Mouse (Mus musculus): ENCODE measurements around the gene Prss34. TPM values are rescaled to one million over a fixed set of nuclear protein-coding genes. Genes with fewer than 3 reads are reported as not detected.

The Prss34 gene
- polyA plus RNA-seq (2015; fragmentation: Nextera tagmentation; extraction: Ambion mirVana): 0.73 and 0.98 TPM in 2 replicates

DNA sequence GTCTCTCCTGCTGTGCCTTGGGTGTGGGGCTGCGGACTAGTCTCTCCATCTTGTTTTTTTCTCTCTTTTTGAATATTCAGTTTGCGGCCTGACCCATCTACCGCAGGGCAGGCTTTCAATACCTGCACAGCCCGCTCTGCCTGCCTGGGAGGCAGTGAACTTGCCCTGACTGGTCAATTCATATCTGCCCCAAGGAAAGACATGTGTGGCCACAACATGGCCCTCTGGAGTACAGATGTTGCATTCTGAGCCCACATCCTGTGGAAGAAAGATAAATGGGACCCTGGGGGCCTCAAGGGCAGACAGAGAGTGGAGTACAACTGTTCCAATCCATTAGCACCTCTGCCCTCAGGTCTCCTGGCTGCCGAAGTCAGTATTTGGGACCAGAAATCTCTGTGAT, at the start of gene Prss34:
Gene Prss34, plus strand, starts transcription at position 301 of the 400 bp plus-strand sequence.
- H3K4me1 ChIP-seq (replicated peaks): no peaks in the 10 kb centered on the region
- H3K4me3 ChIP-seq: no peak within 1 kb of the TSS
- H3K9ac ChIP-seq: no peak within 1 kb of the TSS
- peaks cover 23% of the 10 kb centered on the region; the same call in 1 of the 2 replicates for H3K27me3 ChIP-seq
- no peak within 1 kb of the TSS for H3K27ac ChIP-seq
- H3K36me3 ChIP-seq: no peaks in the 10 kb centered on the region
- H3K9me3 ChIP-seq (replicated peaks): no peaks in the 10 kb centered on the region
- 72% methylated on average over 5 of the region's 5 CpGs for WGBS
- no peak within 1 kb of the TSS for H3K4me2 ChIP-seq
- no peak for ATAC-seq (replicated peaks; ENCODE audit: insufficient number of reproducible peaks, insufficient read depth, low FRiP score, low read depth)

DNA sequence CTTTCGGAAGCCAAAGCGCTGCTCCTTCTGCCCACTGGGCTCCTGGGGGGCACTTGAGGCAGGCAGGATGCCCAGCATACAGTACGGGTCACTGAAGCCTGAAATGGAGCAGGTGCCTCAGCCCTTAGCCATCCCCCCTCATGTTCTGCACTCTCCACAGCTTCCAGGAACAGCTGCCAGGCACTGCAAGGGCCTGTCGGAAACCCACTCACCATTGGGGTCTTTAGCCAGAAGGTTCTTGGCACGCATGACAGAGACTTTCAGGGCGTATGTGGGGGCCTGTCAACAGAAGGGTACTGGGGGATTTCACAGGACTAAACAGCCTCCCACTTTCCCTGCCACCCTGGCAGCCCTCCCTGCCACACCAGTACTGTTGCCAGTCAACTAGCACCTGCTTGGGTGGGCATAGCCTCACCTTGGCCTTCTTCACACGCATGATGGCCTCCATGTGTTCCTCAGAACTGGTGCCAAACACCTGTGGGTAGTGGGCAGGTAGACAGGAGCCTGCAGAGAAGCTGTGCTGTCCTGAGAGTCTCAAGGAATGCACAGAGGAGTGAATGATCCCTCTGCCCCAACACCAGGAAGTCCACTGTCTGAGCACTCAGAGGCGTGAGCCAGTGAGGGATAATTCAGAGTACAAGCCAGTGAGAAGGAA, 47.9 kb upstream of the Prss34 start:
- no peak for ATAC-seq (replicated peaks; ENCODE audit: insufficient number of reproducible peaks, insufficient read depth, low FRiP score, low read depth)
- Histone ChIP-seq H3K27ac (no peak overlapping the region), H3K4me2 (no peak overlapping the region), H3K4me1 (replicated peaks) (no peaks in the 10 kb centered on the region), H3K36me3 (no peaks in the 10 kb centered on the region), H3K9ac (no peak overlapping the region), H3K9me3 (replicated peaks) (no peaks in the 10 kb centered on the region), H3K4me3 (no peak overlapping the region), H3K27me3 (peaks cover 60% of the 10 kb centered on the region)
- WGBS: 72% methylated on average over 8 of the region's 8 CpGs

GRCm38 (mm10) chr17:25252643-25253042, 45.6 kb upstream of the Prss34 start:
- H3K4me3 ChIP-seq: no peak overlapping the region
- no peak overlapping the region for H3K4me2 ChIP-seq
- ATAC-seq (replicated peaks; ENCODE audit: insufficient number of reproducible peaks, insufficient read depth, low FRiP score, low read depth): no peak
- H3K36me3 ChIP-seq: no peaks in the 10 kb centered on the region
- no peaks in the 10 kb centered on the region for H3K9me3 ChIP-seq (replicated peaks)
- H3K27ac ChIP-seq: no peak overlapping the region
- 37% methylated on average over 3 of the region's 3 CpGs for WGBS
- peaks cover 72% of the 10 kb centered on the region for H3K27me3 ChIP-seq
- no peak overlapping the region for H3K9ac ChIP-seq
- H3K4me1 ChIP-seq (replicated peaks): peaks cover 13% of the 10 kb centered on the region

GRCm38 (mm10) chr17:25253760-25254159, 44.4 kb upstream of the Prss34 start:
- Histone ChIP-seq H3K4me2 (no peak overlapping the region), H3K9ac (no peak overlapping the region), H3K4me3 (no peak overlapping the region), H3K4me1 (replicated peaks) (peaks cover 13% of the 10 kb centered on the region), H3K9me3 (replicated peaks) (no peaks in the 10 kb centered on the region), H3K27me3 (peaks cover 63% of the 10 kb centered on the region), H3K36me3 (no peaks in the 10 kb centered on the region), H3K27ac (no peak overlapping the region)
- 38% methylated on average over 10 of the region's 10 CpGs for WGBS
- no peak for ATAC-seq (replicated peaks; ENCODE audit: insufficient number of reproducible peaks, insufficient read depth, low FRiP score, low read depth)

DNA sequence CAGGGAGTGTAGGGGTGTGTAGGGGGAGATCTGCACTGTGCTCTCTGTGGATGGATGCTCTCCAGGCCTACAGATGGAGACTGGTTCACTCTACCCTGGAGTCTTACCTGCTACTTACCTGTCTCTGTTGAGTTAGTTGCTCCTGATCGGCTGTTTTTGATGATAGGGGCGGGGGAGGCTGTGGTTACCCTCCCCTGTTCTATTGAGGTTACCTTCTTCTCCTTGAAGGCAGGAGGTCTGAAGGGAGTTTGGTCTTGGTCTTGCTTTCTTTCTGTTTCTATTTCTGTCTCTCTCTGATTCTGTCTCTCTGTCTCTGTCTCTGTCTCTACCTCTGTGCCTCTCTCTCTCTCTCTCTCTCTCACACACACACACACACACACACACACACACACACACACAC, 43.1 kb upstream of the Prss34 start:
- WGBS: 72% methylated on average over 2 of the region's 2 CpGs
- no peak for ATAC-seq (replicated peaks; ENCODE audit: insufficient number of reproducible peaks, insufficient read depth, low FRiP score, low read depth)
- Histone ChIP-seq H3K4me1 (replicated peaks) (peaks cover 13% of the 10 kb centered on the region), H3K27me3 (peaks cover 57% of the 10 kb centered on the region), H3K9ac (no peak overlapping the region), H3K4me2 (no peak overlapping the region), H3K27ac (no peak overlapping the region), H3K4me3 (no peak overlapping the region), H3K9me3 (replicated peaks) (no peaks in the 10 kb centered on the region), H3K36me3 (peaks cover 8% of the 10 kb centered on the region)

GRCm38 (mm10) chr17:25256140-25256754, 41.9 kb upstream of the Prss34 start, which contains the start of gene Baiap3:
Baiap3 (minus strand) TSS chr17:25256364.
- ATAC-seq (replicated peaks; ENCODE audit: insufficient number of reproducible peaks, insufficient read depth, low FRiP score, low read depth): 0 out of 2 replicates have a peak, but pooled peaks have one; percentile 34
- WGBS: 3% methylated on average over 35 of the region's 35 CpGs
- peak within 1 kb of the TSS; percentile 70 for H3K4me2 ChIP-seq
- H3K27ac ChIP-seq: no peak within 1 kb of the TSS
- peaks cover 13% of the 10 kb centered on the region for H3K4me1 ChIP-seq (replicated peaks)
- peaks cover 51% of the 10 kb centered on the region for H3K27me3 ChIP-seq
- no peaks in the 10 kb centered on the region for H3K9me3 ChIP-seq (replicated peaks)
- peak within 1 kb of the TSS; percentile 40 for H3K9ac ChIP-seq
- H3K36me3 ChIP-seq: peaks cover 10% of the 10 kb centered on the region
- peak within 1 kb of the TSS; percentile 41 for H3K4me3 ChIP-seq

DNA sequence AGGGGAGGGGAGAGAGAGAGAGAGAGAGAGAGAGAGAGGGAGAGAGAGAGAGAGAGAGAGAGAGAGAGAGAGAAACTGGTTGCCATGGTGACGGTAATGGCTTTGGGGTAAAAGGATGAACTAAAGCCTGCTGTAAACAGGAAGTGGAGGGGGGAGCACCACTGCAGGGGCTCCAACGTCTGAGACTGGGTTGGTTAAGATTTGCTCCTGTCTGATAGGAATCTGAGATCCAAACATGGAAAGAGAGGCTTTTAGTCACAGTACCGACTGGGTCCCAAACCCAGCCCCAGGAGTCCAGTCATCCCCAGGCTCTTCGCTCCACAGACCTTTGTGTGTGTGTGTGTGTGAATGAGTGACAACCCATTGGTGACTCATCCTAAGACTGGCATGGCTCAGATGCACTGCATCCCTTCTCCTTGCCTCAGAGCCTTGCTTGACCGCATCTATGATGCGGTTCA, 40.4 kb upstream of the Prss34 start:
- Histone ChIP-seq H3K4me2 (no peak overlapping the region), H3K27me3 (peaks cover 38% of the 10 kb centered on the region), H3K27ac (no peak overlapping the region), H3K4me3 (no peak overlapping the region), H3K36me3 (peaks cover 16% of the 10 kb centered on the region), H3K9ac (no peak overlapping the region), H3K9me3 (replicated peaks) (no peaks in the 10 kb centered on the region), H3K4me1 (replicated peaks) (peaks cover 13% of the 10 kb centered on the region)
- ATAC-seq (replicated peaks; ENCODE audit: insufficient number of reproducible peaks, insufficient read depth, low FRiP score, low read depth): no peak
- 50% methylated on average over 6 of the region's 6 CpGs for WGBS

GRCm38 (mm10) chr17:25264453-25264852, 33.7 kb upstream of the Prss34 start:
- H3K4me2 ChIP-seq: no peak overlapping the region
- no peaks in the 10 kb centered on the region for H3K27me3 ChIP-seq
- H3K9ac ChIP-seq: no peak overlapping the region
- no peak overlapping the region for H3K4me3 ChIP-seq
- H3K4me1 ChIP-seq (replicated peaks): peaks cover under 1% of the 10 kb centered on the region
- H3K9me3 ChIP-seq (replicated peaks): no peaks in the 10 kb centered on the region
- WGBS: 53% methylated on average over 3 of the region's 3 CpGs
- no peak overlapping the region for H3K27ac ChIP-seq
- ATAC-seq (replicated peaks; ENCODE audit: insufficient number of reproducible peaks, insufficient read depth, low FRiP score, low read depth): no peak
- H3K36me3 ChIP-seq: peaks cover 80% of the 10 kb centered on the region

DNA sequence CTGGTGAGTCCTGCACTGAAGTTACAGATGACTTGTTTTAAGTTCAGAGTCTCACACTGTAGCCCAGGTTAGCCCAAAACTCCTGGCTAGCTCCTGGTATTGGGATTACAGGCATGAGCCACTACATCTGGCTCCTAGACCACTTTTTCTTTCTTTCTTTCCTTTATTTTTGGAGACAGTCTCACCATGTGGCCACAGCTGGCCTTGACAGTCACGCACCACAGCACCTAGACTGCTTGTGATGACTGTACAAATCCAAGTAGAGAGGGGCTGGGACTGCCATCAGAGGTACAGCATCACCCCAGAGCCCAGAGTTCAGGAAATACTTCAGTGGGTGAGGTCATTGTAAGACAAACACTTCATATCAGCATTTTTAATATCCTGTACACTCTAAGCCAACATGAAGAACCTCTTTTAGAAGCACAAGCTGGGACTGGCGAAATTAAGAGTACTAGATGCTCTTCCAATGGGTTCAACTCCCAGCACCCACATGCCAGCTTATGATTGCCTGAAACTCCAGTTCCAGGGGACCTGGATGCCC, 27.3 kb upstream of the Prss34 start:
- Histone ChIP-seq H3K4me1 (replicated peaks) (peaks cover 34% of the 10 kb centered on the region), H3K4me2 (peak overlapping the region; percentile 85), H3K36me3 (peaks cover 37% of the 10 kb centered on the region), H3K4me3 (peak overlapping the region; percentile 75; the same call in 1 of the 2 replicates), H3K27me3 (no peaks in the 10 kb centered on the region), H3K9me3 (replicated peaks) (no peaks in the 10 kb centered on the region), H3K27ac (no peak overlapping the region), H3K9ac (no peak overlapping the region)
- WGBS: 59% methylated on average over 2 of the region's 2 CpGs
- no peak for ATAC-seq (replicated peaks; ENCODE audit: insufficient number of reproducible peaks, insufficient read depth, low FRiP score, low read depth)

GRCm38 (mm10) chr17:25272326-25272725, 25.9 kb upstream of the Prss34 start:
- H3K9ac ChIP-seq: peak overlapping the region; percentile 94
- ATAC-seq (replicated peaks; ENCODE audit: insufficient number of reproducible peaks, insufficient read depth, low FRiP score, low read depth): no peak
- H3K27me3 ChIP-seq: no peaks in the 10 kb centered on the region
- H3K36me3 ChIP-seq: peaks cover 22% of the 10 kb centered on the region
- 2% methylated on average over 10 of the region's 10 CpGs for whole genome bisulfite sequencing
- peak overlapping the region; percentile 85 for H3K4me2 ChIP-seq
- no peaks in the 10 kb centered on the region for H3K9me3 ChIP-seq (replicated peaks)
- H3K4me1 ChIP-seq (replicated peaks): peaks cover 34% of the 10 kb centered on the region
- H3K27ac ChIP-seq: peak overlapping the region; percentile 98
- H3K4me3 ChIP-seq: peak overlapping the region; percentile 75

DNA sequence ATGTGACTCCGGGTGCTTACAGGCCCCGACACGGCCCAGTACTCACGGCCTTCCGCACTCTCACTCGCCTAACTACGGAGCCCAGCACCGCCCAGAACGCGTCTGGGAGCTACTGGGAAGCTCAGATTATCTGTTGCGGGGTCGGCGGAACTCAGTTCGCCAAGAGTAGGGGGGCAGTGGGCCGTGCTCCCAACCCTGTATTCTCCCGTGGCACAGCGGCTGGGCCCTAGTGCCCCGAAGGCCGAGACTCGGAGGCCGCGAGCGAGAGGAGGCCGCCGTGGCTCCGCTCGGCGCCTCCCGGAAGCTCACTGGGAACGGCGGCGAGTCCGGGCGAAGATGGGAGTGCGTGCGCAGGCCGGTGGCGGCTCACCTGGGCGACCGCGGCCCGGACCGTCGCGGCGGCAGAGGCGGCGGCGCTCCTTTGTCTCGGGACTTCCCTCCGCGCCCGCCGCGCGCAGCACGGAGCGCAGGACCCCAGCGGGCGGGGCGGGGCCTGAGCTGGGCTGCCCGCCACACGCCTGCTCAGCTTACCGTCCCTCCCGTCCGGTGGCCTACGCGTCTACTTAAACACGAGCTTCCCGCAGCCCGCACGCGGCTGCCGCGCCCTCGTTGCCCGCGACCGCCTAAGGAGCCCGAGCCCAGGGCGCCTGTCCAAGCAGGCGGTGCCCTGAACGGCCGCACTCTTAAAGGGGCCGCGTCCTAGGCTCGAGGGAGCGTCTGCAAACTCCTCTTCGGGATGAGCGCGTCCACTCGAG, 25.1 kb upstream of the Prss34 start:
- peak overlapping the region; percentile 75 for H3K4me3 ChIP-seq
- WGBS: under 1% methylated on average over 77 of the region's 92 CpGs
- H3K27me3 ChIP-seq: no peaks in the 10 kb centered on the region
- peaks cover 34% of the 10 kb centered on the region for H3K4me1 ChIP-seq (replicated peaks)
- peak overlapping the region; percentile 85 for H3K4me2 ChIP-seq
- H3K9me3 ChIP-seq (replicated peaks): no peaks in the 10 kb centered on the region
- H3K9ac ChIP-seq: peak overlapping the region; percentile 94
- peak overlapping the region; percentile 98 for H3K27ac ChIP-seq
- peak; percentile 88 for ATAC-seq (replicated peaks; ENCODE audit: insufficient number of reproducible peaks, insufficient read depth, low FRiP score, low read depth)
- H3K36me3 ChIP-seq: peaks cover 14% of the 10 kb centered on the region

Measured in heart, embryonic 15.5 days (tissue).